Mouse (Mus musculus) embryonic facial prominence, embryonic 15.5 days (tissue): ENCODE data around the gene Wrnip1. TPM values are rescaled to one million over a fixed set of nuclear protein-coding genes. Genes with fewer than 3 reads are reported as not detected.

Experiments
- polyA plus RNA-seq: library from polyadenylated mRNA; unstranded; fragments of >200 nt; fragmentation: Nextera tagmentation; extraction: Ambion mirVana; gene quantifications from 2 replicates; pipeline ENCODE4 v1.2.1, GENCODE M21; 2015

The Wrnip1 gene
- polyA plus RNA-seq, 1 experiment from 2014 or later = 31.6 TPM

Other genes with a start within 250 kb of the Wrnip1 start
- gene Mylk4, start 18.1 kb upstream of the Wrnip1 start, polyA plus RNA-seq = 7.6 and 10.9 TPM in 2 replicates
- not detected in 2 replicates for gene D930007J09Rik, start 811 bp downstream of the Wrnip1 start, polyA plus RNA-seq
- gene Serpinb1a, start 49.1 kb downstream of the Wrnip1 start, polyA plus RNA-seq = 31.7 and 35.8 TPM in 2 replicates
- gene Serpinb1c, start 96.2 kb downstream of the Wrnip1 start, polyA plus RNA-seq = not detected in 2 replicates
- 2.3 and 2.5 TPM in 2 replicates for gene Serpinb6b, start 163.2 kb downstream of the Wrnip1 start, polyA plus RNA-seq
- gene Serpinb9, start 201.2 kb downstream of the Wrnip1 start, polyA plus RNA-seq = 4.0 and 4.6 TPM in 2 replicates
- gene Serpinb9b, start 225.4 kb downstream of the Wrnip1 start, polyA plus RNA-seq = 0.34 and 0.45 TPM in 2 replicates